Mouse (Mus musculus): ENCODE measurements at regions not wholly inside any gene's neighbourhood (a gene's known extent, or its start where the extent isn't known, plus 50 kb on each side); places are given as distances from the start of the nearest gene placed in this dataset.

- no peak for TF ChIP-seq MAFK (IDR thresholded peaks at IDR 0.05; ENCODE audit: insufficient read depth, low read depth, low read length)
- no peak for TF ChIP-seq ZNF384 (IDR thresholded peaks at IDR 0.05; ENCODE audit: low read depth, low read length)
- no peak for TF ChIP-seq ZC3H11A (IDR thresholded peaks at IDR 0.05; ENCODE audit: borderline replicate concordance, low read depth, low read length)
- TF ChIP-seq CHD2 (IDR thresholded peaks at IDR 0.05; ENCODE audit: low read depth, low read length): no peak
These were observed 328.6 kb downstream of the Hsfy2 start for GRCm38 (mm10) chr1:56308586-56308985.

All from ES-E14 (cell line).